Mouse (Mus musculus): ENCODE measurements at regions not wholly inside any gene's neighbourhood (a gene's known extent, or its start where the extent isn't known, plus 50 kb on each side); places are given as distances from the start of the nearest gene placed in this dataset.

DNA sequence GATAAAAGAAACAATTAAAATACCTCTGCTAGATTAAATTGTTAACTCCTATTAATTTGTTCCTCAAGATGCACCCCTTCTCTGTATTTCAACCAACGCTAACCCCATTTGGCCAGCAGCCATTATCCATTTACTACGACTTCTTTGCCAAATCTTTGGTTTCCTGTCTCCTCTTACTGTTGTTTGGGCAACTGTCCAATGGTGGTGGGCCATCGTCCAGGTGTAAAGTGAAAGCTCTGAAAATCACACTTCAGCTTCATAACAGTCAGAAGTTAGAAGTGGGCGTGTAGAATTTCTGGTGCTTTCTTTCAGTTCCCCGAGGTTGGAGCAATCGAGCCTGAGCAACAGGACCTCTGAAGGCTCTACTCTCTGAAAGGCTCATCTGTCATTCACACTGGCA is 66.8 kb upstream of the Zbtb20 start:
- DNase-seq (ENCODE audit: extremely low spot score, low read depth, low spot score), result no peak

DNA sequence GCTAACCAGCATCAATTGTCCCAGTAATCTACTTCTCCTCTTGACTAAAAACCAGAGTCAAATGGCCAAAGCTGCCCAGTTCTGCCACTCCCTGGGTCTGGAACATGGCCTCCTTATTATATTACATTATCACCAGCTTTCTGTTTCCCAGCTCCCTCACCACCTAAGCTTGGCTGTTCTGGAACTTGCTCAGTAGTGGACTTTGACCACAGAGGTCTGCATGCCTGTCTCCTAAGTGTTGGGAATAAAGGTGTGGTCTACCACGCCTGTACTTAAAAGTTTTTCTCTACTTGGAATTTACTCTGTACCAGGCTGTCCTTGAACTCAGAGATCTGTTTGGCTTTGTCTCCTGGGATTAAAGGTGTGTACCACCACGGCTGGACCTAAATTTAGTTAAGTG is 68.1 kb upstream of the Zbtb20 start:
- no peak for DNase-seq (ENCODE audit: extremely low spot score, low read depth, low spot score)

DNA sequence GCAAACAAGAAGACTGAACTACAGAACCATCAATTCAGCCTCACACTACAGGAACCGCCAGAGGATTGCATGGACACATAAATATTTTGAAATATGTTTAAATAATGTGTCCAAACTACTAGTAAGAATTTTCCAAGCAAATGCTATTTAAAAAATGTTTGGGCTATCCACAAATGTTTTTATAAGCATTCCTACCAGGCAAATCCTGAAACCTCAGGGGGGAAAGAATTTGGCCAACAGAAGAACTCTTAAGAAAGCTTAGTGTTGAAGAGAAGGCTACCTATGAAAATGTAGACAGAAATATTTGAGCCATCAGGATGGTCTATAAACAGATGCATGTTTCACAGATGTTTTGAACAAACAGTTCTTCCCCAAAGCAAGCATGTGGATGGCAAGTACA is 72.1 kb upstream of the Zbtb20 start:
- no peak for DNase-seq (ENCODE audit: extremely low spot score, low read depth, low spot score)

GRCm38 (mm10) chr16:42792571-42792970 is 83.1 kb upstream of the Zbtb20 start:
- DNase-seq (ENCODE audit: extremely low spot score, low read depth, low spot score), result no peak

DNA sequence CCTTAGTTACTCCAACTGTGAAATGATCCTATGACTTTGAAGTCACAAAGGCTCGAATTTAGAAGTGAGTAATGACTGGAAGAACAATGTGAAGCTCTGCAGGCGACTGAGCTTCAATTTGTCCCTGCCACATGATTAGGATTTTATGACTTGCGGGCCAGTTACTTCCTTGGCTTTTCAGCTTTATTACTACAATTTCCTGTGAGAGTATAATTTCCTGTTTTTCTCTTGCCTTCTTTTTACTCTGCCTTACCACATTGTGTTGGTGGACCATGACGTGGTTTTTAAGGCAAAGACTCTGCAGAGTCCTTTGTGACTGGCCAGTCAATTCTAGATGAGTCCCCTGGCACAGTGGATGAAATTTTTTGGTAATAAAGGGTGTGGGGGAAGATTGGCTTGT is 91.0 kb upstream of the Zbtb20 start:
- peak; percentile 54 for DNase-seq (ENCODE audit: extremely low spot score, low read depth, low spot score)

DNA sequence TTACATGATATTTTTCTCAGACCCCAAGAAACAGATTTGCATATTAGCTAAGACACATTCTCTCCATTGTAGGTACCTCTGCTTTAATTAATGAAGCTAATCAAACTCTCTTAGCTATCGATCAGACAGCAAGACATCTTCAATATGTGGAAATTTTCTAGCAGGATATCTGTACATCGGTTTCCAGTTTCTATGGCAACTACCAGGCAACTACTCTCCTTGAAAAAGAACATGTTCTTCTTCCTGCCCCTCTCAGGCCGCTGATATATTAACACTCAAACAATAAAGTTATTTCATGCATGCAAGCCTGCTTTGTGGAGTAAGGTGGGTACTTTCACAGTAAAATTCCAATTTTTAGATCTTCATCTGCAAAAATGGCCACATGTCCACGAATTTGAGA is 91.7 kb upstream of the Zbtb20 start:
- no peak for DNase-seq (ENCODE audit: extremely low spot score, low read depth, low spot score)

DNA sequence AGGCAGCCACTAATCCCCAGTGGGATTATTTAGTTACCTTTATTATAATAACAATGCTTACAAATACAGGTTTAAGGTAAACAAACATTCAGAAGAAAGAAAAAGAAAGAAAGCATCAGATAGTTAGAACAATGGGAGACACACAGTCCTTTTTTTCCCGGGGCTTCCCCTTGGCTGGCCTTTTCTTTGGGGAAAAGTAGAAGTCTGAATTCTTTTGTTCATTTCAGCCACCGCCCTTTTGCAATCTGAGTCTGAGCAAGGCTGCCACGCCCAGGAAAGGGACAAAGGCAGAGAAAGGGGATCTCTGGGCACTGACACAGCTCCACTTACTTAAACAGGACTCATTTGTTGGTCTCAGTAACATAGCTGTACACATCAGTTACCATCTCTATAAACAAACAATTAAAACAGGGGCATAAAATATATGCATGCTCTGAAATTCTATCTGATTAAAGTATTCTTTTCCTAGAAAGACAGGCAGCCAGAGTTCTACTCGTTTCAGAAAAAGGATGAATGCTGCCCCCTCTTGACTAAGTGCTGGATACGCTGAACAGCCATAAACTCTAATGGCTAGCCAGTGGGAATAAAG is 93.5 kb upstream of the Zbtb20 start:
- DNase-seq (ENCODE audit: extremely low spot score, low read depth, low spot score), result peak; percentile 54

- peak; percentile 50 for DNase-seq (ENCODE audit: extremely low spot score, low read depth, low spot score)
These were observed 94.3 kb upstream of the Zbtb20 start for GRCm38 (mm10) chr16:42781096-42782071.

DNA sequence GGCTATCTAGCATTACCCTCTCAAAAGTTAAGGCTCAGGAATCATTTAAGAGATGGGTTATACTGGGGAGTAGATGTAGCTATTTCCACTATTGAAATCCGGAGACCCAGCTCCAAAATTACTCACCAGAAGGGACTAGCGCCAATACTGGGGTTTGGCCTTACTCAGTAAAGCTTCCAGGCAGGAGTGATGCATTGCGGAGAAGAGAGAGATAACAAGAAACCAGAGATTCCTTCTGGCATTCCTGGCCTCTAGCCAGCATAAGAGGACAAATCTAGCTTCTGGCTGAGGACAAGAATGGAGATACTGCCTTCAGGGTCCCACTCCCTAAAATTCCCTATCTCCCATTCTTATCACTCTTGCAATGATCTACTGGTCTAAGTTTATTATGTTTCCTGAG is 95.7 kb upstream of the Zbtb20 start:
- no peak for DNase-seq (ENCODE audit: extremely low spot score, low read depth, low spot score)

DNA sequence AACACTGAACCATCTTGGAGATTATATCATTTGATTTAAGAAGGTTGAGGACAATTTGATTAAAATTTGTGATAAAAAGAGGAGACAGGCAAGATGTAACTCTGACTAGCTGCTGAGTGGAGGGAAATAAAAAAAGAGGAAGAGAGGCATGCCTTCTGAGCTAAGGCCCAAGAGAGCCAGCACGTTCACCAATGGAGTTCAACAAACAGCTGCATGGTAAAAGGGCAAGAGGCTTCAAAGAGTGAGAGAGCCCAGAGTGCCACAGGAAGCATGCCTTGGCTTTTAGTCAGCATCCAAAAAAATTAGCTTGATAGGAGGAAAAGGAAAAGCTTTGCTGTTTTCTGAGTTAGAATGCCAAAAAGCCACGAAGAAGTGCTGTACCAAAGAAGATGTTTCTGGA is 103.0 kb upstream of the Zbtb20 start:
- DNase-seq (ENCODE audit: extremely low spot score, low read depth, low spot score), result no peak

- DNase-seq (ENCODE audit: extremely low spot score, low read depth, low spot score), result no peak
These were observed 105.5 kb upstream of the Zbtb20 start for GRCm38 (mm10) chr16:42770199-42770598.

DNA sequence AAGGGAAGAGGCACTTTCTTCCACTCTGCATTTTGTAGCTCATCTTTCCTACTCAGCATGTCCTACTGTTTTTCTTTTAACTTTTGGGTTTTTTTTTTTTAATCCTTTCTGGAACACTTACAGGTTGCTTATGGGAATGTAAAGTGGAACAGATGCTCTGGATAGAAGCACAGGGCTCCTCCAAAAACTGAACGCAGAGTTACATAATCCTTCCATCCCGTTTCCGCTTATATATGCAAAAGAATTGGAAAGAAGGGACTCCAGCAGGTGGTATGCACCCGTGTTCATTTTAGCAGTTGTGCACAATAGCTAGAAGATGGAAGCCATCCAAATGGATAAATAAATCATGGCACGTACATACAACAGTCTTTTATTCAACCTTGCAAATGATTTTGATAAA is 127.0 kb upstream of the Zbtb20 start:
- DNase-seq (ENCODE audit: extremely low spot score, low read depth, low spot score), result no peak

GRCm38 (mm10) chr16:42745943-42746675 is 129.6 kb upstream of the Zbtb20 start:
- DNase-seq (ENCODE audit: extremely low spot score, low read depth, low spot score), result no peak

GRCm38 (mm10) chr16:42743538-42743937 is 132.1 kb upstream of the Zbtb20 start:
- no peak for DNase-seq (ENCODE audit: extremely low spot score, low read depth, low spot score)

GRCm38 (mm10) chr16:42743120-42743519 is 132.6 kb upstream of the Zbtb20 start:
- DNase-seq (ENCODE audit: extremely low spot score, low read depth, low spot score), result no peak

DNA sequence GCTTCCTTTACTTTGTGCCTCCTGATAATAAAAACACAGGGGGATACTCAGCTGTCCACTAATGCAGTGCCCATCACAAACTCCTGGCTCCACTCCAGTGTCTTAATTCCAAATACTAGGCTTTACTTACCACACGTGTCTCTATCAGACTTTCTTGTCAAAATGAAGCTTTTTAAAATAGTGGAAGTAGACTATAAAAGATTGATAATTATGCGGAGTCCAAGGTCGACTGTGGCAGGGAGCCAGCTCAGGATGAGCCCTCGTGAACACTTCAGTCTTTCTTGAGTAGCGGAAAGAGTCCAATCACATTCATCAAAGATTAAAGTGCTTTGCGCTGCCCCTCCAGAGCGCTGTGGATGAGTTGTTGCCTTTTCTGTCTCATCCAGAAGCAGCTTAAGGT is 147.9 kb upstream of the Zbtb20 start:
- DNase-seq (ENCODE audit: extremely low spot score, low read depth, low spot score), result no peak

DNA sequence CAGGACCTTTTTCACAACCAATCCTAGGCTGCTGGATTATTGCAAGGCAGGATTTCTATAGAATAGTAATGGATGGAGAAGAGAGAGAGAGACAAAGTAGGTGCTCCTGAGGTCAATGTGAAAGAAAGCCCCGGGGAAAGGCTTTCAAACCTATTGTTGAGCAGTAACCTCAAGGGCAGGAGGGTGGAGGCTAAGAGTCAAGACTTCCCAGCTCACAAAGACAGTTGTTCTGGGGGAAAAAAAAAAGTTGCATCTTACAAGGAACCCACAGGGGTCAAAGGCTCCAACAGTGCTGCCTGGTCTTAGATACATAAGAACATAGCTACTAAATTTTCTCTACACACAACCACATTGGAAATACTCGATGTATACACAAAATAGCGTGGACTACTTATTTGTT is 155.8 kb upstream of the Zbtb20 start:
- DNase-seq (ENCODE audit: extremely low spot score, low read depth, low spot score), result no peak

DNA sequence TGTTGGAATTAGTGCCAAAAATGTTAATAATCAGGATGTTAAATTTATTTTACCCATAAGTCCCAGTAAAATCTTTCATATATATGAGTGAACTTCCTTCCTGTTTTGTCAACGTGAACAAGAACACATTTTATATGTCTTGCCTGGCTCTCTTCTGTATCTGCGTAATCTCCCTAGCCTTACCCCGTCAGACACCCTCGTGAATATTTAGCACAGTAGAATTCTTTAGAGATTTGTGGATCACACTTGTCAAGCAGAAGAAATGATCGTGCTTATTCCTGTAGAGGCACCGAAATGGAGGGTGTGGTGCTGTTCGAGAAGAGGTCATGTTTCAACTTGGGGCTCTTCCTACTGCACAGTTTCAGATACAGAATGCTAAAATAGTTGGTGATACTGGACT is 157.2 kb upstream of the Zbtb20 start:
- DNase-seq (ENCODE audit: extremely low spot score, low read depth, low spot score), result no peak

DNA sequence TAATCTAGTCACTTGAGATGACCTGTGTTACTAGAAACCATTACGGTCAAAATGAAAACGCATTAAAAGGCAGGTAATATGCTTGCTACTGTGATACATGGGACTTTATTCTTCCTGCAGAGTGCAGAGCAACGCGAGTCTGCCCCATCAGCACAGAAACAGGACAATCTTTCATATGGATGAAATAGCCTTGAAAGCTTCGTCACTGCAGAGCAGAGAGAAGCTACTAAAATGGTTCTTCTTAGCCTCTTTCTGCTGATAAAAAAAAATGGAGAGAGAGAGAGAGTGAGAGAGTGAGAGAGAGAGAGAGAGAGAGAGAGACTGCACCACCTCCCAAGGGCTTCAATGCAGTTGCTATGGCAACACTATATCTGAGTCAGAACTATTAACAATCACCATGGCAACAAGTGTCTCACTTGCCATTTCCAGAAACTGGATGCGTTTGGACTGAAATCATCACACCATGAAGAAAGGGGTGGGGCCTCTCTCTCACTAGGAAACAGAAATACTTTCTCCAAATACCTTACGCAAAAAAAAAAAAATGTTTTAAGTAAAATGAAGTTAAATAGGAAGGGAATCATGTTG is 157.8 kb upstream of the Zbtb20 start:
- DNase-seq (ENCODE audit: extremely low spot score, low read depth, low spot score), result no peak

- DNase-seq (ENCODE audit: extremely low spot score, low read depth, low spot score), result no peak
These were observed 158.4 kb upstream of the Zbtb20 start for GRCm38 (mm10) chr16:42717075-42717827.

DNA sequence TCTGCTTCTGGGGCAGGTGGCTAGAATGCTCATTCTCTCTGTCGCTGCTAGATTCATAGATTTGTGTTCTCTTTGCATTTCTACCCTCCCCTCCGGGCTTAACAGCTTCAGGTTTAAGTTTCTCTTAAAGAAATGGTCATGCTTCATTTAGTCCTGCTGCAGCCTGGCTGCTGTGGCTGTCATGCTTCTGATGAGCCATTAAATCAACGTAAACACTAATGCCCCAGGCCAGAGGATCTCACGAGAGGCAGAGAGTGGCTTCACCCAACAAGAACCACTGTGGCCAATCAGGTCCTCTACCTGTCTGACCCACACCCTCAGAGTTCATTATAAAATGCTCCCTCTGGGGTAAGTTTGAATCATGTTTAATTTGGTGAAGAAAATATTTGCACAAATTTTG is 173.0 kb upstream of the Zbtb20 start:
- no peak for DNase-seq (ENCODE audit: extremely low spot score, low read depth, low spot score)
